Mouse (Mus musculus): ENCODE data around the gene Coa5. TPM values are rescaled to one million over a fixed set of nuclear protein-coding genes. Genes with fewer than 3 reads are reported as not detected.

Coa5 gene
- total and polyA plus RNA-seq, 3 experiments = 43.8 to 79.8 (median 62.8) TPM

Other genes with a start within 250 kb of the Coa5 start
- gene Cnga3, start 215.7 kb downstream of the Coa5 start, total RNA-seq (2012; rRNA removed) = 0.04 and 0.08 TPM in 2 replicates
- gene Cnga3, start 215.7 kb downstream of the Coa5 start, total RNA-seq (2014; rRNA removed) = 0.22 and 0.30 TPM in 2 replicates
- 0.31 and 0.36 TPM in 2 replicates for gene Cnga3, start 215.7 kb downstream of the Coa5 start, polyA plus RNA-seq (2012; ENCODE audit: insufficient read length, low read depth)
- 7.0 TPM in 2 replicates for gene Inpp4a, start 130.2 kb downstream of the Coa5 start, total RNA-seq (2012; rRNA removed)
- gene Inpp4a, start 130.2 kb downstream of the Coa5 start, total RNA-seq (2014; rRNA removed) = 1.5 TPM in 2 replicates
- gene Inpp4a, start 130.2 kb downstream of the Coa5 start, polyA plus RNA-seq (2012; ENCODE audit: insufficient read length, low read depth) = 4.0 and 5.0 TPM in 2 replicates
- 56.6 and 58.5 TPM in 2 replicates for gene Unc50, start within 50 bp of the Coa5 start, total RNA-seq (2012; rRNA removed)
- gene Unc50, start within 50 bp of the Coa5 start, total RNA-seq (2014; rRNA removed) = 75.5 and 76.3 TPM in 2 replicates
- gene Unc50, start within 50 bp of the Coa5 start, polyA plus RNA-seq (2012; ENCODE audit: insufficient read length, low read depth) = 39.9 and 41.8 TPM in 2 replicates
- 23.2 and 25.1 TPM in 2 replicates for gene Mgat4a, start 110.9 kb upstream of the Coa5 start, total RNA-seq (2012; rRNA removed)
- gene Mgat4a, start 110.9 kb upstream of the Coa5 start, total RNA-seq (2014; rRNA removed) = 22.9 and 25.4 TPM in 2 replicates
- gene Mgat4a, start 110.9 kb upstream of the Coa5 start, polyA plus RNA-seq (2012; ENCODE audit: insufficient read length, low read depth) = 19.9 and 22.3 TPM in 2 replicates